Mouse (Mus musculus): Measurements from ENCODE around the gene Ppp1r13b. TPM values are rescaled to one million over a fixed set of nuclear protein-coding genes. Genes with fewer than 3 reads are reported as not detected.

Ppp1r13b gene
- polyA plus RNA-seq, 1 experiment from 2014 or later, result 18.3 TPM

DNA sequence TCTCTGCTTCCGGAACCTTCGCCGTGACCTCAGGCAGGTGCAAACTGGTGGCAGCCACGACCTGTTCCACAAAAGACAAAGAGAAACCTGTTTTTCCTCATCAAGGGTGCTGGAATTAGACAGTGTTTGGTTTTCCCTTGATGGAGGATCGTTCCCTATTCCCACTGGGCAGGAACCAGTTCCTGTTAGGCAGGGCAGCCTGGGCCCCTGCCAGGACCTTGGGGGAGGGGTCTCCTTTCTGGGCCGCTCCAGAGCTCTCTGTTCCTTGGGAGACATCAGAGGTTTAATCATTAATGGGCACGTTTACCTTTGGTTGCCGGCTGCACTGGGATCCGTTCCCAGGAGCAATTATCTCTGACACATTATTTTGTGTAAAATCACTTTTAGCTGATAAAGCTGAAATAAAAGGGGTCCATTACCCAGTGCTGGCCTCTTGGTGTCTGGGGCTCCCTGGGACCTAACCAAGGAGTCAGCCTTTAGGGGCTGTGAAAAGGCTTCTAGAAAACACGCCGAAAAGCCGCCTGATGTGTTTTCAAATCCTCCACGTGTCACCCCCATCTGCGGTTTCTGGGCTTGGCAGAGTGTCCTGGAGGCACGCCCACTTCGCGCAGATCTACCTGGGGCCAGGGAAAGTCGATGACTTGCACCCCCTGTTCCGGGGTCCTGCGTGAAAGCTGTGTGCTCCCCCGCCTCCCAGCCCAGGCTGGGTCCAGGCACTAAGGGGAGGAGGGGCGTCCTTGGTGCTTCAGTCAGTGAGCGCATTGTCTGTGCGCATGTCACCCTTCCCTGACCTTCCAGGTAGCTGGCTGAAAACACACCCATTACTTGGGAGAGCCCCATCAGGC is 29.0 kb upstream of the Ppp1r13b start:
- ATAC-seq (ENCODE audit: low FRiP score, low read depth), result no peak
- no peaks in the 10 kb centered on the region for H3K36me3 ChIP-seq
- H3K4me3 ChIP-seq, result no peak overlapping the region
- peaks cover 6% of the 10 kb centered on the region for H3K4me1 ChIP-seq
- no peak overlapping the region for H3K9ac ChIP-seq
- H3K27ac ChIP-seq, result no peak overlapping the region
- WGBS, result 42% methylated on average over 24 of the region's 24 CpGs
- H3K27me3 ChIP-seq (replicated peaks), result no peaks in the 10 kb centered on the region
- no peak overlapping the region for H3K4me2 ChIP-seq (replicated peaks)
- no peaks in the 10 kb centered on the region for H3K9me3 ChIP-seq

DNA sequence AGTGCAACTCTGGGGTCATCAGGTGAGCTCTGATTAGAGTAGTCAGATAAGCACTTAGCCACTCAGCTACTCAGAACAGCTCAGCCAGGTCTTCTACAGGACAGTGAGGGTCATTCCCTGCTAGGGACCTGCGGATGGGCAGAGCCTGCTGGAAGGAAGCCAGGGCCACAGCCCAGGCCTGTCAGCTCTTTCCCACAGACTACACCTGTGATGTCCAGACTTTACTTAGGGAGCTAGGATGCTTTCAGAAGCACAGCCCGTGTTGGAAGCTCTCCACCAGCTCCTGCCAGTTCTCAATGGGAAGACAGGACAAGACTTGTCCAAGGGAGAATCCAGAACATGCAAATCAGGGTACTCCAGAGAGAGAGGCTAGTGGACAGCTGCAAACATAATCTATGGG is 26.1 kb upstream of the Ppp1r13b start:
- H3K9me3 ChIP-seq, result no peaks in the 10 kb centered on the region
- no peak for ATAC-seq (ENCODE audit: low FRiP score, low read depth)
- H3K4me1 ChIP-seq, result peaks cover 6% of the 10 kb centered on the region
- no peaks in the 10 kb centered on the region for H3K27me3 ChIP-seq (replicated peaks)
- H3K9ac ChIP-seq, result no peak overlapping the region
- H3K36me3 ChIP-seq, result no peaks in the 10 kb centered on the region
- no peak overlapping the region for H3K27ac ChIP-seq
- no peak overlapping the region for H3K4me2 ChIP-seq (replicated peaks)
- 82% methylated on average over 2 of the region's 2 CpGs for WGBS
- no peak overlapping the region for H3K4me3 ChIP-seq

DNA sequence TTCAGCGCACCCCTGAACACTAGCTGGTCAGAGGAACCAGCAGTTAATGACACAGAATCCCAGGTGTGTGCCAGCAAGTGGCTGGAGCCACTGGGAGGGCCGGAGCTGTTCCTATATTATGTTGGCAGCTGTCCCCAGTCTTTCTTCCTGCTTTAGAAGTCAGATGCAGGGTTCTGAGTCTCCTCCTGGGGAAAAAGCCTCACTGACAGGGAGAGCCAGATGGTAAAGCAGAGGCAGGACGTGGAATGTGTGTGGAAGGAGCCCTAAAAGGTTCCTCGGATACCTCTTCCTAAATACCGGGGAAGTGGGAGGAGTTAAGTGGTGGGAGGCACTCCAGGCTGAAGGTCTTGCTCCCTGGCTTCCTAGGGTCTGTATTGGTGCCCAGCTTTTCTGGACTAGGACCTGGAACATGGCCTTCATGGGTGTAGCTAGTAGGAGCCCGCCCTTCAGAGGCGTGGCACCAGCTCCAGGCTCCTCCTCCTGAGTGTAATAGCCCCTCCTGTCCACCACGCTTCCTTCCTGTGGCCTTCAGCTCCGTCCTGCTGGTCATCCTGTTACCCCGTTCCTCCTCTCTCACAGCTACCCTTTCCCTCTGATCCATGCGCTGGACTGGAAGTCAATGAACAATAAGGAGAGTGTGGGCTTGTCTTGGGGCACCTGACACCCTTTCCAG is 25.3 kb upstream of the Ppp1r13b start:
- no peak overlapping the region for H3K27ac ChIP-seq
- 61% methylated on average over 11 of the region's 11 CpGs for WGBS

DNA sequence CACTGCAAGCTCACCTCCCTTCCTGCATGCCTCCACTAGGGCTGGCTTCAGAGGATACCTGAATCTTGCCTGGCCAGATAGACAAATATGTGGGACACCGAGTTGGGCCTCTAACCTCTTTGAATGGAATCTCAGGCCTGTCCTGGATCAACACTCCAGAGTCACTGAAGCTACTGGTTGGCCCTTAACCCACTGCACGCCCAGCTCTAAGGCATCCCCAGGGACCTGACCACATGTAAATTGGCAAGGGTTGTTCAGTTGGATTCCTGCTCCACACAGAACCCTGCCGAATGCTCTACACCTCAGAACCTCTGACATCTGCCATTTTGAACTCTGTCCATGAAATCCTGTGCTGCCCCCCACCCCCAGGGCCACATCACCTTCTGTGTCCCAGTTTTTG is 24.6 kb upstream of the Ppp1r13b start:
- no peak for ATAC-seq (ENCODE audit: low FRiP score, low read depth)
- no peak overlapping the region for H3K9ac ChIP-seq
- H3K4me2 ChIP-seq (replicated peaks), result no peak overlapping the region
- peaks cover 5% of the 10 kb centered on the region for H3K4me1 ChIP-seq
- H3K36me3 ChIP-seq, result no peaks in the 10 kb centered on the region
- H3K27ac ChIP-seq, result no peak overlapping the region
- H3K27me3 ChIP-seq (replicated peaks), result no peaks in the 10 kb centered on the region
- no peak overlapping the region for H3K4me3 ChIP-seq
- H3K9me3 ChIP-seq, result no peaks in the 10 kb centered on the region
- whole genome bisulfite sequencing, result 69% methylated on average over 3 of the region's 3 CpGs

More for the DNA sequence above, 25.3 kb upstream of the Ppp1r13b start:
- no peaks in the 10 kb centered on the region for H3K36me3 ChIP-seq
- no peak overlapping the region for H3K4me3 ChIP-seq
- no peak overlapping the region for H3K9ac ChIP-seq
- H3K4me1 ChIP-seq, result peaks cover 6% of the 10 kb centered on the region
- peak; percentile 33; the same call in 1 of the 2 replicates for ATAC-seq (ENCODE audit: low FRiP score, low read depth)
- no peak overlapping the region for H3K4me2 ChIP-seq (replicated peaks)
- no peaks in the 10 kb centered on the region for H3K9me3 ChIP-seq
- no peaks in the 10 kb centered on the region for H3K27me3 ChIP-seq (replicated peaks)

DNA sequence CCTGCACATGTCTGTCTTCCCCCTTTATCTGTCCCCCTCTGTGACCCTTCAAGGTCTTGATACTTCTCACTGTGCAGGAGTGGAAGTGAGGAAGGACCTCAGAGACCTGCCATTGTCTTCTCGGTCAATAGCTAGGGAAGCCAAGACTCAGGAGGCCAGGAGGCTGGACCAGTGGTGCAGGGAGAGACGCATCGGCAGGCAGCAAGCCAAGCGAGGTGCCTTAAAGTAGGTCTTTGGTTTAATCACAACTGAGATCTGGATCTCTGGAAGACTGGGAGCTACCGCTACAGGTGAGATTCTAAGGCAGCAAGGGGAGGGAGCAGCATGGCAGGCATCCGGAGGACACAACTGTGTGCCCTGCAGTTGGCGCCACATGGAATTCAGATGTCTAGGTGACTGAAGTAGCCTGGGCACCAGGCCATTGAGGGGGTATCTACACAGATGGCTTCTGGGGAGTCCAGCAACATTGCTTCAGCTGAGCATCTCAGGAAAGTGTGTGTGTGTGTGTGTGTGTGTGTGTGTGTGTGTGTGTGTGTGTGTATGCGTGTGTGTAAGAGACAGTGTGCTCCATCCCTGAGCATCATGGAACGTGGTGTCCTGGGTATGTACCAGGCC is 23.6 kb upstream of the Ppp1r13b start:
- no peak overlapping the region for H3K4me3 ChIP-seq
- WGBS, result 87% methylated on average over 9 of the region's 9 CpGs
- no peaks in the 10 kb centered on the region for H3K36me3 ChIP-seq
- ATAC-seq (ENCODE audit: low FRiP score, low read depth), result no peak
- no peak overlapping the region for H3K27ac ChIP-seq
- no peaks in the 10 kb centered on the region for H3K27me3 ChIP-seq (replicated peaks)
- no peaks in the 10 kb centered on the region for H3K9me3 ChIP-seq
- H3K4me2 ChIP-seq (replicated peaks), result no peak overlapping the region
- no peak overlapping the region for H3K9ac ChIP-seq
- no peaks in the 10 kb centered on the region; the same call in 1 of the 2 replicates for H3K4me1 ChIP-seq

DNA sequence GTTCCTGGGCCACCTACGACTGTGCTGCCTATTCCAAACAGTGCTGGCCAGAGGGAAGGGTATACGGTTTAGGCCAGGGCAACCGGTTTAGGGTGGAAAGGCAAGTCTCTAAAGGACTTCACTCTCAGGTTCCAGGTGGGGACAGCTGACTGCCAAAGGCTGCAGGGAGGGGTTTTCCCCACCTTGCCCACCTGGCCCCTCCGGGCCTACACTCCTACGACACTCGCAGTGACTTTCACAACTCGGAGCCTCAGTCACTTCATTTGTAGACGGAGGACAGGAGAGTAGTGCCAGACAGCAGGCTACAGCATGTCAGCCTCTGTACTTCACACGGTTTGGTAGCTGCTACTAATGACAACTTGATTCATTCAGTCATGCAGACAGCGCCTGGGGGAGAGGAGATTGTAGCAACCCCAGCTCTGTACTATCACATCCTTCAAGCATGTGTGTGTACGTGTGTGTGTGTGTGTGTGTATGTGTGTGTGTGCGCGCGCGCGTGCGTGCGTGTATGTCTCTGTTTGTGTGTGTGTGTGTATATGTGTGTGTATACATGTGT is 20.6 kb upstream of the Ppp1r13b start:
- no peak overlapping the region for H3K4me3 ChIP-seq
- no peaks in the 10 kb centered on the region; the same call in 1 of the 2 replicates for H3K4me1 ChIP-seq
- H3K9ac ChIP-seq, result no peak overlapping the region
- no peak for ATAC-seq (ENCODE audit: low FRiP score, low read depth)
- no peak overlapping the region for H3K4me2 ChIP-seq (replicated peaks)
- H3K36me3 ChIP-seq, result no peaks in the 10 kb centered on the region
- H3K27me3 ChIP-seq (replicated peaks), result no peaks in the 10 kb centered on the region
- 88% methylated on average over 18 of the region's 18 CpGs for WGBS
- H3K27ac ChIP-seq, result no peak overlapping the region
- no peaks in the 10 kb centered on the region for H3K9me3 ChIP-seq

DNA sequence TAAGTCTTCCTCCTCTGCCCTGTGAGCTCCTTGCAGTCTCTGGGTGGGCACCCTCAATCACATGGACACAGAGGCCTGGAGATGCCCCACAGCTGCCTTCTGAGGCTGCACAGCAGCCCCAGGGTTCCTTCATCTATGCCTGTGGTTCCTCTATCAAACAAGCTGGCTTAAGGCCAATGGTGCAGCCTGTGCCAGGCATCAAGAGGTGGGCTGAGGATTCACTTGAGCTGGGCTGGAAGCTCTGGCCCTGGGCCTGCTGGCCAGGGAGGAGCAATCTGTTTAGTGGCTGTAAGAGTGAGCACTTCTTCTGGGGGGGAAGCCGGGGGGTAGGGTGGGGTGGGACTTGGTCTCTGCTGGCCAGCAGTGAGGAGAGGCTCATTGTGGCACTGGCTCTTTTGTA is 19.4 kb upstream of the Ppp1r13b start:
- 93% methylated on average over 1 of the region's 1 CpGs for whole genome bisulfite sequencing
- no peaks in the 10 kb centered on the region for H3K9me3 ChIP-seq
- ATAC-seq (ENCODE audit: low FRiP score, low read depth), result no peak
- no peak overlapping the region for H3K4me2 ChIP-seq (replicated peaks)
- H3K4me3 ChIP-seq, result no peak overlapping the region
- no peak overlapping the region for H3K9ac ChIP-seq
- no peaks in the 10 kb centered on the region for H3K4me1 ChIP-seq
- no peaks in the 10 kb centered on the region for H3K36me3 ChIP-seq
- no peak overlapping the region for H3K27ac ChIP-seq
- H3K27me3 ChIP-seq (replicated peaks), result no peaks in the 10 kb centered on the region

DNA sequence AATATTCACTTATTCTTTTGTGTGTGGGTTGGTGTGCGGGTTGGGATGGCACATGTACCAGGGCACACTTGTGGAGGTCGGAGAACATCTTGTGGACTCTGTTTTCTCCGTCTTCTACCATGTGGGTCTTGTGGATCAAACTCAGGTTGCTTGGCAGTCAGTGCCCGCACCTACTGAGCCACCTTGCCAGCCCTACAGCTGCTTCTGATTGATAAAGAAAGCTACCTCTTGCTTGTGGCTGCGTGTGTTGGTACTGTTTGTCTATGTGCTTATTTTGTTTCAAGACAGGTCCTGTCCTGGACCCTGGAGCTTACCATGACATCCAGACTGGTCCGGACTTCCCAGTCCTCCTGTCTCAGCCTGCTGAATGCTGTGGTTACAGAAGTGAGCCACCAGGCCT is 15.2 kb upstream of the Ppp1r13b start:
- WGBS, result 91% methylated on average over 6 of the region's 6 CpGs

DNA sequence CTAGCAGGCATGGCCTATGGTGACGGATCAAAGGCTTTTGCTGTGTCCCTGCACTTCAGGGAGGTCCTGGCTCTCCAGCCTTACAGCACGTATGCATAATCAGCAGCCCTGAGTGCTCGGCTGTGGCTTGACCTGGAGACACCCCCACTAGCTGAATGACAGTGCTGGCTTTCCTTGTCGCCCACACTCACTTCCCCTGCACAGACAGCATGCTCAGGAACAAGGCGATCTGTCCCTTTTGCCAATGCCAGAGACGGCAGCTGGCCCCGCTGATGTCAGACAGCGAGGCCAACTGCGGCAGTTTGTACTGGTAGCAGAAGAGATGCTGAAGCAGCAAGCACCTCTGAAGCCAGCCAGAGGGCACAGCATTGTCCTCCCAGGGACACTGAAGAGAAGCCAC is 12.1 kb upstream of the Ppp1r13b start:
- no peaks in the 10 kb centered on the region for H3K27me3 ChIP-seq (replicated peaks)
- ATAC-seq (ENCODE audit: low FRiP score, low read depth), result no peak
- no peaks in the 10 kb centered on the region for H3K9me3 ChIP-seq
- H3K9ac ChIP-seq, result no peak overlapping the region
- H3K4me3 ChIP-seq, result no peak overlapping the region
- H3K36me3 ChIP-seq, result no peaks in the 10 kb centered on the region
- 60% methylated on average over 9 of the region's 9 CpGs for WGBS
- H3K4me2 ChIP-seq (replicated peaks), result no peak overlapping the region
- H3K4me1 ChIP-seq, result no peaks in the 10 kb centered on the region
- H3K27ac ChIP-seq, result no peak overlapping the region

More for the DNA sequence above, 15.2 kb upstream of the Ppp1r13b start:
- Histone ChIP-seq H3K4me3 (no peak overlapping the region), H3K4me2 (replicated peaks) (no peak overlapping the region), H3K27ac (no peak overlapping the region), H3K27me3 (replicated peaks) (no peaks in the 10 kb centered on the region), H3K4me1 (no peaks in the 10 kb centered on the region), H3K36me3 (no peaks in the 10 kb centered on the region), H3K9ac (no peak overlapping the region), H3K9me3 (no peaks in the 10 kb centered on the region)
- no peak for ATAC-seq (ENCODE audit: low FRiP score, low read depth)

DNA sequence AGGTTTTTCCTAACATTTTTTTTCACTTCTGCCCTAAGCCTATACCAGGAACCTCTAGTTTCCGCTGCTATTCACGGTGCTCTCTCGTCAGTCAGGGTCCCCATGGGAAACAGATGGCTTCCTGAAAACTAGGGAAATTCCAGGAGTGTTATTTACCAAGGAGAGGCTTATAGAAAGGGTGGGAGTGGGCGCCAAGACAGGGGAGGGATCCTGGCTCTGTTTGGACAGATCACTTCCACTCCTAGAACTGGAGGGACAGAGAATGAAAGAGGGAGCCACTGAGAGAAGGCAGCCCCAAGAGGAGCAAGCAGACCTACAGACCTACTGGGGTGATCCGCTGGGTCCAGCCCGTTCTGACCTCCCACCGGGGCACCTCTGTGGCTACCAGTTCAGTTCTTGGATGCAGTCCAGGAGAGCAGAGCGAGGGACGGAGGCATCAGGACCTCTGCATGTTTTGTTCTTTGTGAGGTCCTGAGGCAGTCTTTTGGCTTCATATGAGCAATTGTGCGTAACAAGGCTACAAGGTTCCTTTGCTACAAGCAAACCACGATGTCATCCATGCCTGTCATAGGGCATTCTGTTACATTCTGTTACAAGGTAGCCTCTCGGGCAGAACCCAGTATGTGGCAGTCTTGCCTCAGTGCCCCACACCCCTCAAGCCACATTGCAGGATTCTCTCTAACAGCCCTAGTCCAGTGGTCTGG is 8.8 kb upstream of the Ppp1r13b start:
- Histone ChIP-seq H3K9ac (no peak overlapping the region), H3K4me2 (replicated peaks) (no peak overlapping the region), H3K4me3 (no peak overlapping the region), H3K4me1 (no peaks in the 10 kb centered on the region), H3K27ac (no peak overlapping the region), H3K36me3 (no peaks in the 10 kb centered on the region), H3K9me3 (no peaks in the 10 kb centered on the region), H3K27me3 (replicated peaks) (no peaks in the 10 kb centered on the region)
- 64% methylated on average over 12 of the region's 12 CpGs for WGBS
- no peak for ATAC-seq (ENCODE audit: low FRiP score, low read depth)

DNA sequence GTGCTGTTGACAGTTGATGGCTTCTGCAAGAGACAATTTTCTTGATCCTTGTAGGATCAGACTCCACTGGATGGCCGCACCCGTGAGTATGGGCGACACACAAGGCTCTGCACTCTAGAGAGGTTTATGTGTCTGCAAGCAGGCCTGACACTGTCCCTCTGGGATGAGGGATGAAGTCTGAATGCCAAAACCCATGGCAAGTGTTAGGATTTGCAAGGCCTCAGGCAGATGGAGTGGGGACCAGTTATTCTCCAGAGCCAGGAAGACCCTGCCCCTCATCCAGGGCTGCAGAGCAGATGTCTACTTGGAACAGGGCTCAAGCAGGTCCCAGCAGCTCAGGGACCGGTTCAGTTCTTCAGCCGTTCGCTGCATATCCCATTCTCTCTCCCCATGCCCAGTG is 7.9 kb upstream of the Ppp1r13b start:
- ATAC-seq (ENCODE audit: low FRiP score, low read depth), result no peak
- H3K36me3 ChIP-seq, result no peaks in the 10 kb centered on the region
- no peaks in the 10 kb centered on the region for H3K4me1 ChIP-seq
- WGBS, result 90% methylated on average over 6 of the region's 6 CpGs
- 0 out of 2 replicates have a peak, but pooled peaks cover 2% of the 10 kb centered on the region for H3K27me3 ChIP-seq (replicated peaks)
- no peak overlapping the region for H3K4me2 ChIP-seq (replicated peaks)
- H3K9ac ChIP-seq, result no peak overlapping the region
- no peak overlapping the region for H3K27ac ChIP-seq
- H3K4me3 ChIP-seq, result no peak overlapping the region
- no peaks in the 10 kb centered on the region for H3K9me3 ChIP-seq

DNA sequence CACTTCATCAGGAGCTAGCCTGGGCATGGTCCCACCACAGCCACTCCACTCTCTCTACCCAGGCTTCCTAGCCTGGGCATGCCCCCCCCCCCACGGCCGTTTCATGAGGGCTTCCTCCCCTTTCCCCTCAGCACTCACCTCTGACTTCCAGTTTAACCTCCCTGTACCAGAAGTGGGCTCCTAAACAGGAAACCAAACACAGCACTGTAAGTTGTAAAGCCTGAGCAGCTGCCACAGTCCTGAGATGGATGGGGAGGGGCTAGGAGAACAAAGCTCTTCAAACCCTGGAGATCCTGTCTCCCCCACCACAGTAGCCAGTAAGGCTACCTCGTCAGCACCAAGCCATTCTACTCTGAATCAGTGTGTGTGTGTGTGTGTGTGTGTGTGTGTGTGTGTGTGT is 6.1 kb upstream of the Ppp1r13b start:
- Histone ChIP-seq H3K4me1 (no peaks in the 10 kb centered on the region), H3K4me3 (no peak overlapping the region), H3K9ac (no peak overlapping the region), H3K36me3 (no peaks in the 10 kb centered on the region), H3K27ac (no peak overlapping the region), H3K9me3 (no peaks in the 10 kb centered on the region), H3K4me2 (replicated peaks) (no peak overlapping the region), H3K27me3 (replicated peaks) (peaks cover 11% of the 10 kb centered on the region)
- ATAC-seq (ENCODE audit: low FRiP score, low read depth), result no peak
- WGBS, result 25% methylated on average over 3 of the region's 3 CpGs
